Mouse (Mus musculus): Measurements from ENCODE around the gene Sipa1l3. TPM values are rescaled to one million over a fixed set of nuclear protein-coding genes. Genes with fewer than 3 reads are reported as not detected.

The Sipa1l3 gene
- total and polyA plus RNA-seq, 3 experiments, result 8.9 to 10.7 (median 9.1) TPM

DNA sequence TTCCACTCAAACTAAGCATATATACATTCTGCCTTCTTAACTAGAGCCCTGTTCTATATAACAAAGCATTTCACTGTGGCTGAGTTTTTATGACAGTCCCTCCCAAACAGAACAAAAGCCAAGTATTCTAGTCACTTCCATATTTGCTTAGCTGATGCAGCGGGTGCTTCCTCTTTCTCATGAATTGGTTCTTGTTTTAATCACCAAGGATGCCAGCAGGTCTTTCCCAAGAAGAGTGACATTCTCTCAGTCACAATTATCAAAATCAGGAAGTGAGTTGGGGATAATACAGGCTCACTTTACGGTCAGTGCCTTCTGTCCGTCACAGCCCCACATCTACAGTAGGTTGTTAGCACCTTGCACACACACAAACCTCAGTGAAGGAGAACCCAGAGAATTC is 26.6 kb downstream of the Sipa1l3 start:
- 57% methylated on average over 3 of the region's 3 CpGs for WGBS
- intact Hi-C loops (cut with DNase I), result no loop called here
- H3K27ac ChIP-seq, result no peak overlapping the region
- no peak for TF ChIP-seq EP300 (IDR thresholded peaks at IDR 0.05; ENCODE audit: insufficient read depth, low read depth, low read length)
- no peak for TF ChIP-seq CTCF (IDR thresholded peaks at IDR 0.05)
- no peaks in the 10 kb centered on the region for H3K27me3 ChIP-seq (ENCODE audit: control insufficient read depth, insufficient read depth, low read length)
- H3K4me3 ChIP-seq, result no peak overlapping the region
- no peak overlapping the region for H3K9ac ChIP-seq (ENCODE audit: low read depth, low read length)
- H3K79me2 ChIP-seq (replicated peaks; ENCODE audit: control insufficient read depth, insufficient read depth, low read length), result peaks cover 3% of the 10 kb centered on the region; the same call in 1 of the 2 replicates
- H3K4me1 ChIP-seq (ENCODE audit: control insufficient read depth, insufficient read depth, low read length), result peaks cover 2% of the 10 kb centered on the region; the same call in 1 of the 2 replicates
- DNase-seq, result no peak
- no peaks in the 10 kb centered on the region for H3K36me3 ChIP-seq (ENCODE audit: control insufficient read depth, insufficient read depth, low read length)

DNA sequence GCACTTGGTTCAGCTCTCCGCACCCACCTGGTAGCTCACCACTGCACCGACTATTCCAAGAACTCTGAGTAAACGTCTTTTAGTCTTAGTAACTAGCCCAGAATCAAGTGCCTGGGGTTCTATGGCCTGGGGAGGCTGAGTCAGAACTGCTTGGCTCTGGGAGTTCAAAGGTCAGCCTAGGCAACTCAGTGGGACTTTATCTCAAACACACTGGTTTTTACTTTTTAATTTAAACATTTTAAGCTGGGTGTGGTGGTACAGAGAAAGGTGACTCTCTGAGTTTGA is 27.0 kb downstream of the Sipa1l3 start:
- 72% methylated on average over 3 of the region's 3 CpGs for WGBS
- Histone ChIP-seq H3K27ac (no peak overlapping the region), H3K9ac (ENCODE audit: low read depth, low read length) (no peak overlapping the region), H3K4me3 (no peak overlapping the region), H3K4me1 (ENCODE audit: control insufficient read depth, insufficient read depth, low read length) (peaks cover 2% of the 10 kb centered on the region; the same call in 1 of the 2 replicates), H3K36me3 (ENCODE audit: control insufficient read depth, insufficient read depth, low read length) (no peaks in the 10 kb centered on the region), H3K27me3 (ENCODE audit: control insufficient read depth, insufficient read depth, low read length) (no peaks in the 10 kb centered on the region), H3K79me2 (replicated peaks; ENCODE audit: control insufficient read depth, insufficient read depth, low read length) (peaks cover 5% of the 10 kb centered on the region)
- DNase-seq, result no peak
- no peak for TF ChIP-seq POLR2A (IDR thresholded peaks at IDR 0.05; ENCODE audit: insufficient read depth, low read depth, low read length)
- TF ChIP-seq CTCF (IDR thresholded peaks at IDR 0.05), result no peak
- TF ChIP-seq EP300 (IDR thresholded peaks at IDR 0.05; ENCODE audit: insufficient read depth, low read depth, low read length), result no peak
- intact Hi-C loops (cut with DNase I), result no loop called here

DNA sequence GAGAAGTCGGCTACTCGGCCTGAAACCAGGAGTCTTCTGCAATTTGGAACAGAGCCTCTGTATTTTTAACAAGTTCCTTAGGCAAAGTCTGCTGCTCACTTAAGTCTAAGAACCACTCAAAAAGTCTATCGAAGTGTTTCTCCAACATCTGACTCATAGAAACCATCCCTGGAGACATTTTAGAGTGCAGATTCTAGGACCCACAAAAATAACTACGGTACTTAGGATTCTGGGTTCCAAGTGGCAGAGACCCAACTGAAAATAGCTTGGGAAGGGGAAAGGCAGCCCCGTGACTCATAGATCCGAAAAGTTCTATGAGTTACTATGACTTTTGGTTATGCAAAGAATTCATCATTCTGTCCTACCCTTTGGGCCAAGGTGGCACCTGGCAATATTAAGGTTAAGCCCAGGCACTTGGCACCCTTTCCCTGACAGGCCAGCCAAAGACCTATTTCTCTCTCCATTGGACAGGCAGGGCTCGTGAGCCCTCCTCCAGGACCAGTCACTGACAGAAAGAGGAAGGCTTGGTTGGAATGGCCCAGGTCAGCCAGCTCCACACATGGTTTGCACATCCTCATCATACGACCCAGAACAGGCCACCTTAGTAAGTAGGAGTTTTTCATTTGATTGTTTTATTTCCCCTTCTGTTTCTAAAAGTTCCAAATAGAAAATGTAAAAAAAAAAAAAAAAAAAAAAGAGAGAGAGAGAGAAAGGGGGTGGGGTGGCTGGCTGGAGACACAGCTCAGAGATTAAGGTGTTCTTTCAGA is 27.6 kb downstream of the Sipa1l3 start:
- peaks cover 2% of the 10 kb centered on the region; the same call in 1 of the 2 replicates for H3K4me1 ChIP-seq (ENCODE audit: control insufficient read depth, insufficient read depth, low read length)
- H3K36me3 ChIP-seq (ENCODE audit: control insufficient read depth, insufficient read depth, low read length), result no peaks in the 10 kb centered on the region
- H3K27me3 ChIP-seq (ENCODE audit: control insufficient read depth, insufficient read depth, low read length), result no peaks in the 10 kb centered on the region
- intact Hi-C loops (cut with DNase I), result no loop called here
- no peak overlapping the region for H3K9ac ChIP-seq (ENCODE audit: low read depth, low read length)
- no peak overlapping the region; the same call in 1 of the 2 replicates for H3K27ac ChIP-seq
- DNase-seq, result peak in 1 of 2 experiments; percentile 18
- TF ChIP-seq CTCF (IDR thresholded peaks at IDR 0.05) (no peak), POLR2A (IDR thresholded peaks at IDR 0.05; ENCODE audit: insufficient read depth, low read depth, low read length) (no peak), EP300 (IDR thresholded peaks at IDR 0.05; ENCODE audit: insufficient read depth, low read depth, low read length) (no peak)
- peaks cover 5% of the 10 kb centered on the region for H3K79me2 ChIP-seq (replicated peaks; ENCODE audit: control insufficient read depth, insufficient read depth, low read length)
- WGBS, result 74% methylated on average over 8 of the region's 8 CpGs
- no peak overlapping the region for H3K4me3 ChIP-seq

DNA sequence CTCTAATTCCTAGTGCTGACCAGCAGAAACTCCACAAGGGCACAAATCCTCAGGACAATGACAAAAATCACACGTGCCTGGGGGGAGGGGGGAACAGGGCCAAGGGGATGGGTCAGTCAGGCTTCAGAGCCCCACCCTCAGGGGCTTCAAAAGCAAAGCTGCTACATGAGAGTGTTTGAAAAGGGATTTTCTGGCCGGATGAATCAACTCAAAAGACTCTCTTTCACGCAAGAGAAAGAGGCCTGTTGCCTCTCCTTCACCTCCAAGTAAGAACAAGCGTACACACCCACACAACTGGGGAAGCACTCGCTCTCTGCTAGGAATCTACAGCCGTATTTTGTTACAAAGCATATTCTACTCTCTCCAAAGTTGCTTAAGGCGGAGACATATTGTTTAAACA is 28.6 kb downstream of the Sipa1l3 start:
- no peaks in the 10 kb centered on the region for H3K36me3 ChIP-seq (ENCODE audit: control insufficient read depth, insufficient read depth, low read length)
- intact Hi-C loops (cut with DNase I), result loop anchor here (10.0 kb wide), 1 partner anchor 65 kb away; no protein-coding TSS in a partner anchor
- 68% methylated on average over 7 of the region's 7 CpGs for WGBS
- peaks cover 2% of the 10 kb centered on the region; the same call in 1 of the 2 replicates for H3K4me1 ChIP-seq (ENCODE audit: control insufficient read depth, insufficient read depth, low read length)
- H3K9ac ChIP-seq (ENCODE audit: low read depth, low read length), result no peak overlapping the region
- H3K4me3 ChIP-seq, result no peak overlapping the region
- H3K27me3 ChIP-seq (ENCODE audit: control insufficient read depth, insufficient read depth, low read length), result no peaks in the 10 kb centered on the region
- H3K79me2 ChIP-seq (replicated peaks; ENCODE audit: control insufficient read depth, insufficient read depth, low read length), result peaks cover 5% of the 10 kb centered on the region
- H3K27ac ChIP-seq, result no peak overlapping the region
- TF ChIP-seq EP300 (IDR thresholded peaks at IDR 0.05; ENCODE audit: insufficient read depth, low read depth, low read length), result no peak
- TF ChIP-seq CTCF (IDR thresholded peaks at IDR 0.05), result no peak
- TF ChIP-seq POLR2A (IDR thresholded peaks at IDR 0.05; ENCODE audit: insufficient read depth, low read depth, low read length), result no peak
- no peak for DNase-seq

DNA sequence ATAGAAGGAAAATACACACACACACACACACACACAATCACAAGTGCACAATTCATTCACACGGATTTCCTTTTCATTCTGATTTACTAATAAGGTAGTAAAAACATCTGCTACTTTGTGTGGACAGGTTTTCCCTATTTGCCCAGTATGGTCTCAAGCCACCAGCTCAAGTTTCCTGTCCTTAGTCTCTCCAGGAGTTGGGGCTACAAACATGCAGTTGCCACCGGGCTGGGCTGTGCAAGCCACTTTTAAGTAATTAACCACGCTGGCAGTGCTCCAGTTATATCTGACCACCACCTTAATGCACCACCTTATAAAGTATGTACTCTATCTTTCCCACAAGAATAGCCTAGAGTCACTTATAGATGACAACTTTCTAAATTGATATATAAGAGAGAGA is 29.1 kb downstream of the Sipa1l3 start:
- no peaks in the 10 kb centered on the region for H3K27me3 ChIP-seq (ENCODE audit: control insufficient read depth, insufficient read depth, low read length)
- H3K36me3 ChIP-seq (ENCODE audit: control insufficient read depth, insufficient read depth, low read length), result no peaks in the 10 kb centered on the region
- no peak overlapping the region for H3K9ac ChIP-seq (ENCODE audit: low read depth, low read length)
- peaks cover 5% of the 10 kb centered on the region for H3K79me2 ChIP-seq (replicated peaks; ENCODE audit: control insufficient read depth, insufficient read depth, low read length)
- TF ChIP-seq CTCF (IDR thresholded peaks at IDR 0.05) (no peak), POLR2A (IDR thresholded peaks at IDR 0.05; ENCODE audit: insufficient read depth, low read depth, low read length) (no peak), EP300 (IDR thresholded peaks at IDR 0.05; ENCODE audit: insufficient read depth, low read depth, low read length) (no peak)
- H3K27ac ChIP-seq, result no peak overlapping the region
- H3K4me1 ChIP-seq (ENCODE audit: control insufficient read depth, insufficient read depth, low read length), result peaks cover 2% of the 10 kb centered on the region; the same call in 1 of the 2 replicates
- intact Hi-C loops (cut with DNase I), result loop anchor here (10.0 kb wide), 1 partner anchor 65 kb away; no protein-coding TSS in a partner anchor
- no peak for DNase-seq
- no peak overlapping the region for H3K4me3 ChIP-seq
- WGBS, result 63% methylated on average over 3 of the region's 3 CpGs

DNA sequence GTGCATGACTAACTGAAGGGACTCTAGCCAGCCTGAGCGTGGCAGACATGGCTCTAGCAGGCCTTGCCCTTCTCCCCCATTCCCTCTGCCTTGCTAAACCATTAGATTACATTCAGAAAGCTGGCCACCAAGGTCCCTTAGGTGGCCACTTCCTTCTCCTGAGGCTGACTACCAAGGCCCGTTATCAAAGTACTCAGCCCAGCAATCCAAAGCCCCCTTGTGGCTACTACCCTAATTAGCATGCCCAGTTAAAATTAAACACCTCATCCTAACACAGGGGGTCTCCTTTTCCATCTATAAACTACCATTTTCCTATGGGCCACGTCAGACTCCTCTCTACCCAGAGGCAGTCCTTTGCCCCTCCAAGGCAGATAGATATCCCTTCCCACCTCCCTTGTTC is 31.7 kb downstream of the Sipa1l3 start:
- intact Hi-C loops (cut with DNase I), result loop anchor here (10.0 kb wide), 1 partner anchor 62 kb away; no protein-coding TSS in a partner anchor
- Histone ChIP-seq H3K36me3 (ENCODE audit: control insufficient read depth, insufficient read depth, low read length) (no peaks in the 10 kb centered on the region), H3K4me1 (ENCODE audit: control insufficient read depth, insufficient read depth, low read length) (peaks cover 2% of the 10 kb centered on the region; the same call in 1 of the 2 replicates), H3K9ac (ENCODE audit: low read depth, low read length) (no peak overlapping the region), H3K27me3 (ENCODE audit: control insufficient read depth, insufficient read depth, low read length) (no peaks in the 10 kb centered on the region), H3K79me2 (replicated peaks; ENCODE audit: control insufficient read depth, insufficient read depth, low read length) (peaks cover 5% of the 10 kb centered on the region), H3K4me3 (no peak overlapping the region), H3K27ac (no peak overlapping the region)
- WGBS, result 90% methylated on average over 3 of the region's 3 CpGs
- DNase-seq, result no peak
- TF ChIP-seq EP300 (IDR thresholded peaks at IDR 0.05; ENCODE audit: insufficient read depth, low read depth, low read length) (no peak), CTCF (IDR thresholded peaks at IDR 0.05) (peak; percentile 12; the same call in 1 of the 2 replicates), POLR2A (IDR thresholded peaks at IDR 0.05; ENCODE audit: insufficient read depth, low read depth, low read length) (no peak)

Measured in heart, adult 2 months (tissue).